Mouse (Mus musculus) kidney, postnatal 0 days (tissue): ENCODE results near the gene Zfp523. TPM values are rescaled to one million over a fixed set of nuclear protein-coding genes. Genes with fewer than 3 reads are reported as not detected.

Experiments
- ATAC-seq: fragments of 200-750 bp; cut with Nextera tagmentation; replicated peaks from 2 replicates; pipeline ENCODE4 v1.8.0; 2017; ENCODE audit warnings: low read depth, moderate number of reproducible peaks, moderate TSS enrichment, moderate library complexity; ENCODE audit not compliant: low FRiP score
- DNase-seq: peaks from one replicate; pipeline ENCODE4 v3.0.0-alpha.2; 2016; ENCODE audit warnings: low spot score
- H3K27ac ChIP-seq: fragments of 300-500 bp; sonication (generic); 2 replicates; pipeline ENCODE4 v1.5.1; 2014; ENCODE audit warnings: mild to moderate bottlenecking
- H3K27me3 ChIP-seq: fragments of 300-500 bp; sonication (generic); 2 replicates; pipeline ENCODE4 v1.6.1; 2014; ENCODE audit warnings: low read length, mixed read lengths; ENCODE audit not compliant: insufficient read depth
- H3K36me3 ChIP-seq: fragments of 300-500 bp; sonication (generic); 2 replicates; pipeline ENCODE4 v1.6.1; 2014; ENCODE audit warnings: low read length, mixed read lengths; ENCODE audit not compliant: insufficient read depth
- H3K4me1 ChIP-seq: fragments of 300-500 bp; sonication (generic); replicated peaks from 2 replicates; pipeline ENCODE4 v1.6.1; 2014; ENCODE audit warnings: antibody characterized with exemption, low read length, mixed read lengths; ENCODE audit not compliant: insufficient read depth
- H3K4me2 ChIP-seq: fragments of 300-500 bp; sonication (generic); 2 replicates; pipeline ENCODE4 v1.6.1; 2014; ENCODE audit warnings: mild to moderate bottlenecking, low read length, moderate library complexity, mixed read lengths
- H3K4me3 ChIP-seq: fragments of 300-500 bp; sonication (generic); replicated peaks from 2 replicates; pipeline ENCODE4 v1.5.1; 2014; ENCODE audit warnings: low read depth, low read length
- H3K9ac ChIP-seq: fragments of 300-500 bp; sonication (generic); 2 replicates; pipeline ENCODE4 v1.6.1; 2014; ENCODE audit warnings: low read depth, low read length
- H3K9me3 ChIP-seq: fragments of 300-500 bp; sonication (generic); replicated peaks from 2 replicates; pipeline ENCODE4 v1.6.1; 2016; ENCODE audit warnings: low read length, inconsistent platforms, mixed read lengths
- CTCF ChIP-seq: IDR thresholded peaks from 2 replicates; pipeline ENCODE4 v1.5.1; 2016; ENCODE audit warnings: antibody characterized with exemption, low read depth, mild to moderate bottlenecking, moderate library complexity
- WGBS: fragments of 180-500 bp; shearing (Covaris S2); extraction: QIAGEN DNeasy Blood & Tissue Kit; methylation state at CpG from one replicate; pipeline ENCODE4 v1.1.7; 2014; 5-methylcytosine and 5-hydroxymethylcytosine counted together
- polyA plus RNA-seq: library from polyadenylated mRNA; unstranded; fragments of >200 nt; fragmentation: Nextera tagmentation; extraction: Ambion mirVana; gene quantifications from 2 replicates; pipeline ENCODE4 v1.2.1, GENCODE M21; 2015

The Zfp523 gene
- polyA plus RNA-seq, 1 experiment from 2014 or later, result 32.4 TPM

GRCm38 (mm10) chr17:28136266-28136665 is 40.7 kb upstream of the Zfp523 start:
- 22% methylated on average over 5 of the region's 5 CpGs for WGBS
- Histone ChIP-seq H3K27me3 (no peaks in the 10 kb centered on the region), H3K9me3 (no peaks in the 10 kb centered on the region), H3K4me1 (0 out of 2 replicates have a peak, but pooled peaks cover 3% of the 10 kb centered on the region), H3K36me3 (no peaks in the 10 kb centered on the region), H3K9ac (no peak overlapping the region), H3K4me3 (no peak overlapping the region), H3K4me2 (no peak overlapping the region), H3K27ac (no peak overlapping the region)
- TF ChIP-seq CTCF, result no peak
- no peak for DNase-seq
- ATAC-seq, result no peak

- H3K27me3 ChIP-seq, result no peaks in the 10 kb centered on the region
- H3K4me2 ChIP-seq, result no peak overlapping the region
- whole genome bisulfite sequencing, result 91% methylated on average over 8 of the region's 8 CpGs
- H3K36me3 ChIP-seq, result no peaks in the 10 kb centered on the region
- peaks cover 12% of the 10 kb centered on the region; the same call in 1 of the 2 replicates for H3K4me1 ChIP-seq
- TF ChIP-seq CTCF, result no peak
- H3K4me3 ChIP-seq, result no peak overlapping the region
- H3K27ac ChIP-seq, result no peak overlapping the region
- H3K9me3 ChIP-seq, result no peaks in the 10 kb centered on the region
- ATAC-seq (no peak), DNase-seq (no peak)
- no peak overlapping the region for H3K9ac ChIP-seq
Observed at GRCm38 (mm10) chr17:28138013-28138412, 38.9 kb upstream of the Zfp523 start.

GRCm38 (mm10) chr17:28138685-28139084 is 38.2 kb upstream of the Zfp523 start:
- no peak overlapping the region for H3K9ac ChIP-seq
- no peak overlapping the region for H3K4me2 ChIP-seq
- no peaks in the 10 kb centered on the region for H3K27me3 ChIP-seq
- 55% methylated on average over 9 of the region's 9 CpGs for WGBS
- H3K36me3 ChIP-seq, result no peaks in the 10 kb centered on the region
- no peaks in the 10 kb centered on the region for H3K9me3 ChIP-seq
- DNase-seq (no peak), ATAC-seq (no peak)
- no peak overlapping the region for H3K27ac ChIP-seq
- peaks cover 9% of the 10 kb centered on the region; the same call in 1 of the 2 replicates for H3K4me1 ChIP-seq
- TF ChIP-seq CTCF, result no peak
- no peak overlapping the region for H3K4me3 ChIP-seq

GRCm38 (mm10) chr17:28140431-28141204 is 36.3 kb upstream of the Zfp523 start:
- Histone ChIP-seq H3K9ac (peak overlapping the region; percentile 79; the same call in 1 of the 2 replicates), H3K36me3 (no peaks in the 10 kb centered on the region), H3K27me3 (no peaks in the 10 kb centered on the region), H3K4me3 (no peak overlapping the region), H3K27ac (0 out of 2 replicates have a peak overlapping the region, but pooled peaks have one; percentile 83), H3K4me1 (peaks cover 23% of the 10 kb centered on the region; the same call in 1 of the 2 replicates), H3K9me3 (no peaks in the 10 kb centered on the region), H3K4me2 (peak overlapping the region; percentile 96)
- ATAC-seq (no peak), DNase-seq (no peak)
- no peak for TF ChIP-seq CTCF
- WGBS, result 32% methylated on average over 13 of the region's 13 CpGs

- WGBS, result 3% methylated on average over 15 of the region's 15 CpGs
- no peaks in the 10 kb centered on the region for H3K9me3 ChIP-seq
- H3K27me3 ChIP-seq, result no peaks in the 10 kb centered on the region
- DNase-seq (no peak), ATAC-seq (no peak)
- no peaks in the 10 kb centered on the region for H3K36me3 ChIP-seq
- peaks cover 26% of the 10 kb centered on the region; the same call in 1 of the 2 replicates for H3K4me1 ChIP-seq
- peak overlapping the region; percentile 79 for H3K9ac ChIP-seq
- H3K4me2 ChIP-seq, result peak overlapping the region; percentile 96
- peak overlapping the region; percentile 83; the same call in 1 of the 2 replicates for H3K27ac ChIP-seq
- H3K4me3 ChIP-seq, result peak overlapping the region; percentile 62
- TF ChIP-seq CTCF, result no peak
Observed at GRCm38 (mm10) chr17:28141205-28141650, 35.7 kb upstream of the Zfp523 start.

GRCm38 (mm10) chr17:28141771-28142699 is 34.9 kb upstream of the Zfp523 start, which contains the start of gene Scube3:
Gene Scube3 (plus strand): TSS chr17:28142141.
- Histone ChIP-seq H3K9me3 (no peaks in the 10 kb centered on the region), H3K9ac (peak within 1 kb of the TSS; percentile 79), H3K4me2 (peak within 1 kb of the TSS; percentile 96), H3K4me3 (peak within 1 kb of the TSS; percentile 62), H3K27me3 (no peaks in the 10 kb centered on the region), H3K27ac (peak within 1 kb of the TSS; percentile 83), H3K4me1 (peaks cover 32% of the 10 kb centered on the region; the same call in 1 of the 2 replicates), H3K36me3 (no peaks in the 10 kb centered on the region)
- WGBS, result under 1% methylated on average over 71 of the region's 97 CpGs
- ATAC-seq (peak; percentile 14; the same call in 1 of the 2 replicates), DNase-seq (peak; percentile 78)
- TF ChIP-seq CTCF, result no peak
